Mouse (Mus musculus): Measurements from ENCODE around the gene Depp1.
A peak's percentile ranks its signal among the peaks of the same experiment; 100 is the strongest.
"Not testable (repeated sequence)": the region's sequence is repeated elsewhere in the genome, so short reads cannot be mapped to it uniquely, and the experiment has no call there.

Depp1 gene

DNA sequence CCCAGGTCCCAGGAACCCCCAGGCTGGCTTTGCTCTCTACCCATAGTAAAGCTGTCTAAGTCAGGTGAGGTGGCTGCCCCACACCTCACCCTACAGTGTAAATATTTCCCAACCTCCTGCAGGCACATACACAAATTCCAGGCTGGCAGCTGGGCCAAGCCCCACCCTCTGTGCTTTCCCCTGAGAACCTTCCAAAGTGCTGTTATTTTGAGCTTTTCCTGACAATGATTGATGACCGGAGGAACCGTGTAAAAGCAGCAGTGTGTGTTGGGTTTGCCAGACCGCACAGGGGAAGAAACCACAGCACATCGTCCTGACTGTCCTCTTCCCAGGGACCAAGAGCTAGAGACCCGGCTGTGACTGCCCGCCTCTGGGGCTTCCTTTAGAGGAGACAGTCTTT is at the start of gene Depp1:
TSS of gene Depp1 (plus strand) at position 204 of the 400 bp plus-strand sequence.
- DNase-seq (ENCODE audit: low read depth) = peak; percentile 56

DNA sequence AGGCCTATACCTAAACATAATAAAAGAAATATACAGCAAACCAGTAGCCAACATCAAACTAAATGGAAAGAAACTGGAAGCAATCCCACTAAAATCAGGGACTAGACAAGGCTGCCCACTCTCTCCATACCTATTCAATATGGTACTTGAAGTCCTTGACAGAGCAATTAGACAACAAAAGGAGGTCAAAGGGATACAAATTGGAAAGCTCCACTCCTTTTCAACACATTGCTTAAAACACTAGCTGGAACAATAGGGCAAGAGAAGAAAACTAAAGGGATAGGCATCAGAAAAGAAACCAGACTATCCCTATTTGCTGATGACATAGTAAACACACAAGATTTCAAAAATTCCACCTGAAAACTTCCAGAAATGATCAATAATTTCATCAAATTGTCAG is 49.4 kb upstream of the Depp1 start:
- not testable (repeated sequence) for DNase-seq (ENCODE audit: low read depth)

DNA sequence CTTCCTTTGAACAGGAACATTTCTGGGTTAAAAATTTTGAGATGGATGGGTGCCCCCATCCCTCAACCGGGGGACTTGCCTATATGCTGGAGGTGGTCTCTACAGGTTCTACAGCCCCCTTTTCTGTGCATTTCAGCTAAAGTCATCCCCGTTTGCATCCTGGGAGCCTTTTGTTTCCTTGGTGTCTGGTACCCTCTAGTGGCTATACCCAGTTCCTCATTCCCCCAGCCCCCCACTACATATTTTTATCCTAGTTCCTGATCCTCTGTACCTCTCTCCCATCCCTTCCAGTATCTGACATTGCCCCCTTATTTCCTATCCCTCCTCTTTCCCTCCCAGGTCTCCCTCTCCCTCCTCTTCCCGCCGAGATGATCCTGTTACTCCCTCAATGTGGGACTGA is 43.2 kb upstream of the Depp1 start:
- DNase-seq (ENCODE audit: low read depth) = no peak

DNA sequence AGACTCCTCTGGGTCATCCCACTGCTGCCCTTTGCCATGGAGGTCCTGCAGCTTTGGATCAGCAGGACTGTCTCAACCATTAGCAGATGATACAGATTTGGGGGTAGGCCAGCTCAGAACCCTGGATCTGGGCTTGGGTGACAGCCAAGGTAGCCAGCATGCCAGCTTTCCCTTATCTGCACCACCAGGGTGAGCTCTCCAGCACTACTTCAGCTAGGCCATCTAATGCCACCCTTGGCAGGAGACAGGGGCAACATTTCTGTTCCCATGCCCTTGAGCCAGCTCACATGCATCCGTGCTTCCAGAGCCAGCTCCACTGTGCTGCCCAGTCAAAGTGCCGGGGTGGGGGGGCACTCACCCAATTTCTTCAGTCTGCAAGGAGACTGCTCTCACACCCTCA is 34.7 kb upstream of the Depp1 start:
- DNase-seq (ENCODE audit: low read depth) = no peak

DNA sequence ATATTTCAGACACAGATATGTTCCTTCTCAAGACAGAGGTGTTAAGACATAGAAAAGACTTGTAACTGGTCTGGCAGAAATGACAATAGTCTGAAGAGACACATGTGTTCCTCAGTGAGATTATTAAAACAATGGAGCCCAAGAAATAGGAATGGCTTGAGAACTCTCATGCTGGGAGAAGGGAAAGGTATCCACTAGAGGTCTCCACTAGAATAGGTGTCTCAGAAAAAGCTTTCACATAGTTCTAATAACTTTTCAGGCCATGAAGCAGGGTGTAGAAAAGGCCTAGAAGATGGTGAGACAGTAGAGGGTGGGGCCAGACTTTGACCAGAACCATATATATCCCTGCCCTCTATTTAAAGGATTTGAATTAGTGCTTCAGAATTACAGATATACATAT is 32.3 kb upstream of the Depp1 start:
- DNase-seq (ENCODE audit: low read depth) = peak; percentile 45

DNA sequence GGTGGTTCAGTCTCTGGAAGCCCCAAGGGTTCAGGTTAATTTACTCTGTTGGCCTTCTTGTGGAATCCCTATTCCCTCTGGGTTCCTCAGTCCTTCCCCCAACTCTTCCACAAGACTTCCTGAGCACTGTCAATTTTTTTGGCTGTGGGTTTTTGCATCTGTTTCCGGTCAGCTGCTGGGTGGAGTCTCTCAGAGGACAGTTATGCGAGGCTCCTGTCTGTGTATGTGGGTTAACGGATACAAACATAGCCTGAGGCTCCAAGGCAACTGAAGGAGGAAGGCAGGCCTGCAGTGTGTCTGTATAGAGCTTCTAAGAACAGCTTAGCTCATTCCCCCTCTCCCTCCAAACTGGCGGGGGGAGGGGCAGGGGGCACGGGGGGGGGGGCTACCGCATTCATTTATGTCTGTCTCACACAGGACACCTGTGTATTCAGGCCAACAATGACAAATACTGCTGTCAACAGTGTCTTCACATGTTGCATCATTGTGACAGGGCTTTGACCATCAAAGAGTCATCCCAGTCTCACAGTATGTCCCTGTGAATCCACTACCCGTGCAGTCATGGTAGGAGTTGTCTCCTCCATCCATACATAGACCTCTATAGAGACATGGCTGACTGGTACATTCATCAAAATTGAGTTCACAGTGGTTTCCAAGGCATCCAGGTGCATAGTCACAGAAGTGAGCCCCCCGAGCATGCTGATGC is 28.9 kb upstream of the Depp1 start:
- peak; percentile 94 for DNase-seq (ENCODE audit: low read depth)

DNA sequence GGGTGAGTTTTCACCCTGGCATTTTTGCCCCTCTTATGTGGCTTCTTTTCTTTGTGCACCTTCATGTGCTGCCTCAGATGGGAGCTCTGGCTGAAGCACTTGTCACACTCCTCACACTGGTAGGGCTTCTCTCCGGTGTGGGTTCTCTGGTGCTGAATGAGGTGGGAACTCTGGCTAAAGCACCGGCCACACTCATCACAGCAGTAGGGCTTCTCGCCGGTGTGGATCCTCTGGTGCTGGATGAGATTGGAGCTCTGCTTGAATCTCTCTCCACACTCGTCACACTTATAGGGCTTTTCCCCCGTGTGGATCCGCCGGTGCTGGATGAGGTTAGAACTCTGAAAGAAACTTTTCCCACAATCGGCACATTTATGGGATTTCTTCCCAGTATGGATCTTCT is 24.0 kb upstream of the Depp1 start:
- DNase-seq (ENCODE audit: low read depth) = not testable (repeated sequence)

DNA sequence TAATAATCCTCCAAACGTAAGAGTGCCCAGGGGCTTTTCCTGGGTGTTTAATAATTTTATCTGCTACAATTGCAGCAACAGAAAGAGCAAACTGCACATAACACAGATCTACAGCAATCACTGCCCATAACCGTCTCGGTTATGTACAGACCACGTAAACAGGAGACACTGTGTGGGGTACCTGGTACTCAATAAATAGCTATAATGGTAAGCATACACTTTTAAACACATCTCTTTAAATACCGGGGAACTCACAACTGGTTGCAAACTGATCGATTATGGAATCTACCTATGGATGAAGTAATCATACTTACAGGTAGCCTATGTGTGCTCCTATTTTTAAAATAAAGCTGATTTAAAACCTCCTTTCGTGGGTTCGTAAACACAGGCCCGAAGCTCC is 22.3 kb upstream of the Depp1 start:
- no peak for DNase-seq (ENCODE audit: low read depth)

DNA sequence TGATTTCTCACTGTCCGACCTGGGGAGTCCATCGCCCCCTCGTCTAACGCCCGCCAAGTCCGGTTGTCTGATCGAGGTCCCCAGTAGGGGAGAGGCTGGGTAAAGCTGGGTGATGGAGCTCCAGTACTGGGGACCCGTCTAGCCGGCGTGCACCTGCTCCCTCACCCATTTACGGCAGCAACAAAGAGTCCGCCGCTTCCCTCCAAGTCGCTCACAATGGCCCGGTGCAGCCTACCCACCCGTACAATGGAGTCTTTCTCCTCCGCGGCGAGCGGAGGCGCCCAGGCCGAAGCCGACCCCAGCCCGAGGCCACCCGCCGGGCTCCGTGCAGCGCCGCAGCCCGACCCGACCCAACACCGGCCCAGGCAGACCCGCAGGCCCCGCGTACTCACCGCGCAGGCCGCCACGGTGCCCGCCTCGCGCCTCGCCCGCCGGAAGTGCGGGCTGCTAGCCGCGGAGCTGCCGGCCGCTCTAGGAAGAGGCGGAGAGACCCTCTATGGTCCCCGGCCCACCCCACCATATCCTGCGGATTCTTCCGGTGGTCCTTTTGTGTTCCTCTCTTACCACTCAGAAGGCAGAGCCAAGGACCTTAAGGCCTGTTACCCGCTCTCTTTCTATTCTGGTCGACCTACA is 21.8 kb upstream of the Depp1 start, which contains the start of gene Zfp422:
TSS of gene Zfp422 (minus strand) at position 461 of the 633 bp plus-strand sequence.
- peak; percentile 82 for DNase-seq (ENCODE audit: low read depth)

DNA sequence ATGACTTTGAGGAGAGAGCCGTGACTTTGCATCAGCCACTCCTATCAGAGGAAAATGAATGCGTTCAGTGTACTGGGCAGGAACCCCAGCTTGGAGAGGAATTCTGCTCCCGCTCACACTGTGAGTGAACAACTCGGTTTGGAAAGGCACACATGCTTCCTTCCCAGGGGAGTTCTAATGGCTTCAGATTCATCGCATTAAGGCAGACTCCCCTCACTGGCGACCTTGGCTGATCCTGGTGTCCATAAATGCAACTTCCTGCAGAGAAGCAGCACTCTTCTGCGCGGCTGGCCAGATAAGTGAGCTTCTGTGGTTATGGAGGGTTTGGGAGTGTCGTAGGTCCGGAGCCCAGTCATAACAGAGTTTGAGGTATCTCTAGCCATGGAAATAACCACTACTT is 20.6 kb upstream of the Depp1 start:
- DNase-seq (ENCODE audit: low read depth) = no peak

DNA sequence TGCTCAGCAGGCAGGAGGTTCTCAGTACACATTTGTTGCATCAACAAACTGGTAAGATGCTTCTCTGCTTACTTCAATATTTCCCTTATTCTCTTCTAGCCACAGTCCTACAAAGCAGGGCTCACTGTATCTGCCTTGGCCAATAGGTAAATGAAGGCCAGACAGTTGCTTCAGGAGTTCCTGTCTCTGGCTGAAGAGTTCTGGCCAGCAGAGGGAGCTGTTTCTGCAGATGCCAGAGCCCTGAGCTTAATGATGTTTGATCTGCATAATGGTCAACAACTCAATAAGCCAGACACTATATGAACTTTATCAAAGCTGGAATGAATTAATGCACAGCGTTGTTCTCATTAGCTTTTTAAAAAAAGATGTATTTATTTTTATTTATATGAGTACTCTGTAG is 18.3 kb upstream of the Depp1 start:
- peak; percentile 86 for DNase-seq (ENCODE audit: low read depth)

DNA sequence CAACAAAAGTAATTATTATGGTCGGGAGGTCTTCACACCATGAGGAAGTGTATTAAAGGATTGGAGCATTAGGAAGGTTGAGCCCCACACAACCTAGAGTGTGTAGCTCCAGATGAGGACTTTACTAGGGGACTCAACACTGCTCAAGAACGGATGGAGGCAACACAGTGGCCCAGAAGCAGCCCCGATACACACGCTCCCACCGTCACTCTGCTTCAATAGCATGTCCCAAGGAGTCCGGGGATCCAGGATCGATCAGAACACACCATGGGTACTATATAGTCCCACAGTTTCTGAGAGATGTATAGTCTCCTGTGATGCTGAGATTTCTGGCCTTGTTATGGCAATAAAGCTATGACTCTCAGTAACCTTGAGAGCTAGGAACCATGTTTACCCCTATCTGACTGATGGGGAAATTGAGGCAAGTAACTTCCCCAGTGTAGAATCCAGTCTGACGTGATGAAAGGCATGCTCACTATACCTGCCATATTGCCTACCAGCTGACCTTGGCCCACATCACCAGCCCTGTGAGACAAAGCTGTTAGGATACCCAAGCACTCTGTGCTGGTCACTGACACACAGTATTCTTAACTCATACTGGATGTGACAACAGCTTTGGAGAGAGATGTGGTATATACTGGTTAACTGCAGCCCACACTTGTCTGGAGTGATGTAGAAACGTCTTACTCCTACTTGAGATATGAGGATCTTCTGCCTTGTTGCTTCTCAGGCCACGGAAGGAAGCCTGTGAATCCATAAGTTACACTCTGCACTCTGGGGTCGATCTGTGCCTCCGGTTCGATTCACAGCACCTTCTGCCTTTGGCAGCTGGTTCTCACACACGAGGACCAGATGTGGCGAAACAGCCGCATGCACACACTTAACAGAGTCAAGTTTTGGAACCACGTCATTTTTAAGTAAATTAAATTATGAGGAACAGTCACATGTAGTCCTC is 16.4 kb upstream of the Depp1 start:
- DNase-seq (ENCODE audit: low read depth) = no peak

DNA sequence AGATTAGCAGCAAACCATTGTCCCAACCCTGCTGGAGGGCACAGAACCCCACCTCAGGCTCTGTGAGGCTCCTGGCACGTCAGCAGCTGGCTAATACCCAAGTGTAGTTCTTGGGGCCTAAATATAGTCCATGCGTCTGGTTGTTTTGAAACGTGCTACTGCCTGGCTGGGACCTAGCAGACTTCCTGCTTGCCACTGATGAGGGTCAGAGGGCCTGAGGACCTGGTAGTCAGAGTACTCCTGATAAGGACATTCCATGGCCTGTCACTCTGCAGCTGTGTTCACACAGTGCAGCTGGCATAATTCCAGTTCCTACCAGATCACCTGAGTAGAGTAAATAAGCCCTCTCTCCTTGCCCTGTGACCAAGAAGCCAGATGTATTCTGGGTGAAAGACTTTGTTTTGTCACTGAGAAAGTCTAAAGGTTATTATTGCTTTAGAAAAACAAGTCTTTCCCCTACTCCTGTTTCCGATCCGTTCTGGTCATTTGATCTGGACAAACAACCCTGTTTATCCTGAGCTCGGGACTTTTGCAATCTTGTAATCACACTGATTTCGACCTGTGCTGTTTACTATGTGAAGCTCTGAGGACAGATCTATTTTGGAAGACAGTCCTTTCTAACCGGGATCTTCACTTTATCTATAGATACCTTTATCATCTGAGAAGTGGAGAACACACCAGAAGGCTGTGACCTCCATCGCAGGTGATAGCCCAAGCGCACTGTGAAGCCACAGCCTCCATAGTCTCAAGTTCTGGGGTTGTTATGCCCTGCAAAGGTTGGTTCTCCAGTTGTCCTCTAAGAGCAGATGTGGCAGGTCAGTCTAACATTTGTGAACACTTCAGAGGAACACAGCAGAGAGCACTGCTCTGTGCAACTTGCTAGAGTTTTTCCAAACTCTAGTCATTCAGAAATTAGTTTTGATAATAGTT is 14.9 kb upstream of the Depp1 start:
- DNase-seq (ENCODE audit: low read depth) = peak; percentile 78

DNA sequence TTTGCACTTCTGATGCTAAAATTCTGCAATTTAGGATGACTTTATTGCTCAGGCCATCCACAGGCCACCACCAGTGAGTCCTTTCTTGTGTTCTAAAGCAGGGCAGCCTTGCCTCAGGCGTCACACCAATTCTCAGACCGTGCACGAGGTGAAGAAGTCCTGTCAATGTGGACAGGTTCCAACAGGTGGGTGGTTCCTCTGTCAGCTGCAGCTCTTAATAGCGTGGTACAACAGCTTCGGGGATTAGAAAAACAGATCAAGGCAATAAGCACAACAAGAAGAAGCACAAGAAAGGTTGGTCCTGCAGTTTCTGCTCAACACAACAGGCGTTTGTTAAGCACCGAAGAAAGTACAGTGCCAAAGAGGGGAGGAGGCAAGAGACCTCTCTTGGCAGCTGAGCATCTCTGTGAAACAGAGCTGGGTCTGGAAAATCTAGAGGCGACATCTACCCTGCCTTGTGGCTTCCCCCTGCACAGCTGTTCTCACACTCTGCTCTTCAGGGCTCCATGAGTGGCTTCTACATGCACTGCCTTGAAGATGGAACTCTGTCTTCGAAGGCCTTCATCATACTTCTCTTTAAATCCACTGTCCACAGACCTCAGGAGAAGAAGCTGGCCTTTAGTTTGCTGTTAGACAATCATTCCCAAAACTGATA is 13.7 kb upstream of the Depp1 start:
- no peak for DNase-seq (ENCODE audit: low read depth)

DNA sequence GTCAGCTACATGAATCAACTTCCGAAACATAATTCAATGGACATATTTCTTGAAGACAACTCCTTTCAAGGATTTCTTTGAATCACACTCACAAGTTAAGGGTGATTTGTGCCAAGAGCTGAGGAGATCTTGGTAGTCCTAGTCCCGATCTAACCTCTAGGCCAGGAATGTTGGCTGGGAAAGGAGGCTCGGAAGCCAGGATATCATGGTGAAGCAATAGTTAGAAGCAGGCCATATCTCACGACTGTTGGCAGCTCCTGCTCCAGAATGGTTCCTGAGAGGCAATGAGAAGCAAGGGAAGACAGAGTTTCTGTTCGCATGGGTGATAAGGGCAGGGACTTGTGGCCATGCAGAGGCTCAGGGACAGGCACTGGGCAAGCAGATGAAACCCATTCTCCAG is 12.9 kb upstream of the Depp1 start:
- DNase-seq (ENCODE audit: low read depth) = no peak

DNA sequence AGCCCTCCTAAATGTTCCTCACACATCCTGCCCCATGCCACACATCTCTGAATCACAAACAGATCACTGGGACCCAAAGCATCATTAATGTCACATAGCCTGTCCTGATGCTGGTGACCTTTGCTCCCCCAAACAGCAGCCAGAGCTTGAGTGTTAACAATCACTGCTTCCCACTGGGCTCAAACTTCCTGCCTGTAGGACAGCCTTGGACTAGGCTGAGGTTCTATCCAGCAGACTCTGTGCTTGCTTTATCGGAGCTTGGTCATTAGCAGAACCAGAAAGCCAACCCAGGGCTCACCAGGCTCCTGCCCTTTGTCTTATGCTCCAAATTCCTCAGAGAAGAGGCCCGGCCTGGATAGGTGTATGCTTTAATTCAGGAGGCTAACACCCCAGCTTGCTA is 11.5 kb upstream of the Depp1 start:
- no peak for DNase-seq (ENCODE audit: low read depth)

DNA sequence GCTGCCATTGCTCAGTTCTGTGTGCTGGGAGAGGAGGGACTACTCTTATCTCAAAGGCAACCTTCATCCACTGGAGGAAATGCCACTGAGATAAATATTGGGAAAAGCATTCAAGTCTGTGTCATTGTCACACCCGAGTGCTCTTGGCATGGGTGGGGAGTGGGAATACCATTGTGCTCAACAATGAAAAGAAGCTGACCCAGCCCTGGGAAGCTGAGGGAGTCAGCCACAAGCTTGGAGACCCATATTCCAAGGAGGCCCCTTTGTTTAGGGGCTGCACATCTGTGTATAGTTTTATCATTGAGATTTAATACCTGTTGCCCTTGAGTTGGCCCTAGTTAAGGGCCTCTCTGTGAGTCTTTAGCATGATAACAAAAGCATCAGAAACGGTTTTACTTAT is 10.7 kb upstream of the Depp1 start:
- no peak for DNase-seq (ENCODE audit: low read depth)

DNA sequence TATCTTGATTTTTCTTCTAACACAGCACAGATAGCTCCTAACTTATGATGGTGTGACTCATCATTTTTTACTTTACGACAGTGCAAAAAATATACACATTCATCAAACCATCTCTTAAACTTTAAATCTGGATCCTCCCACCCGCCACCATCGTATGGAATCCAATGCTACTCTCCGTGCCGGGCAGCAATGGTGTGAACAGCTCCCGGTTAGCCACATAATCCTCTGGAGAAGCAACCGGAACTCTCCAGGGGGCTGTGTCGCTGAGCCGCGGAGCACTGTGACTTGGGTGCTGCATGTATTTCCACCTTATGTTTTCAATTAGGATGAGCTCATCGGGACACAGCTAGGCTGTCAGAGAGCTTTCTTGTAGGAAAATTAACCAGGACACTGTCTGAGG is 7.5 kb upstream of the Depp1 start:
- no peak for DNase-seq (ENCODE audit: low read depth)

DNA sequence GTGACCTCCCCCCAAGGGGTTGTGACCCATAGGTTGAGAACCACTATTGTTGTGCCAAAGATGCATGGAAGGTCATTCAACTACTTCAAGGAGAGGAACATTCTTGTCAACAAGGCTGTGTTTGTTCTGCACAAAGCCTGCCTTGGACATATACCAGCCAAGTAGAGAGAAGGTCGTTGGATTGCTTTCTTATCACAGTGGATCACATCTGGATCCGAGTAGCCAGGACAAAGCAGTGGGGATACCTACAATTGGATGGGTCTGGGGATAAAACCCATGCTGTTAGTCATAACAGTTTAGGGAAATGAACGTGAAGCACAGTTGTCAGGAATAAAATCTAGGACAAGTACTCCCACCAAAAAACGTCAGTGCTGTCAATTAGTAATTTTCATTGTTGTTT is 6.5 kb upstream of the Depp1 start:
- no peak for DNase-seq (ENCODE audit: low read depth)

DNA sequence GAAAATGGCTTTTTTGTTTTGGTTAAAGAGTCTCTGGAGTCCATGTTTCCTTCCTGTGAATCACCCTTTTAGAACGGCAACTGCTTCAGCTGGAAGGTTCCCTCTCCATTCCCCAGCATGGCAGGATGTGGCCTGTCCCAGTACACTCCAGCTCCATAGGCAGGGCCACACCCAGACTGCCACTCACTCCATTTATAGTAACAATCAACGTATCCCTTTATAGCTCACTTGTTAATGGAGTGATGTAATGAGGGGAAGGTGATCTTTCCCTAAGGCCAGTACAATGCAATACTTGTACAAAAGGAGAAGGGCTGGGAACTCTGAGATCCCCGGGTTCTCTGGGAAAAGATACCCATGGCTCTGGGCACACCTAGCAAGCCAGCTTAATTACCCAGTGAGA is 6.1 kb upstream of the Depp1 start:
- DNase-seq (ENCODE audit: low read depth) = peak; percentile 72

DNA sequence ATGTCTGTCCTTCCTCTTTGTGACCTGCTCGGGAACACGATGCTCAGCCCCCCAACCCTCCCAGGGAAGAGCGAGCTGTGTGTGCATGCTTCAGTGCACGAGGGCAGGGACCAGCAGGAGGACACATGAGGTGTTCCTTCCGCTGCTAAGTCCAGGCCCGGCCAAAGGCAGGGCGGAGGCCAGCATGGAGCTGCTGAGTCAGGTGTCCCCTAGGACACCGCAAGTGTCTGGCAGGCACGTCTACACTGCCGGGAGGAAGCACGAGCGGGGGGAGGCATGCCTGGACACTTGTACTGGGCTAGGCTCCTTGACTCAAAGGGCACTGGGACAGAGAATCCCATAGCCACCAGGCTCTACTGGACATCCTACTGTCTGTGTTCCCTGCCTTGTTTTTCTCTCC is 2.6 kb upstream of the Depp1 start:
- DNase-seq (ENCODE audit: low read depth) = no peak
